Mouse (Mus musculus) right cerebral cortex, postnatal 4 days (tissue): ENCODE measurements around the gene Serpinb9e.
"Not testable (repeated sequence)": the region's sequence is repeated elsewhere in the genome, so short reads cannot be mapped to it uniquely, and the experiment has no call there.

Experiments used
- DNase-seq: peaks from one replicate; pipeline ENCODE4 v3.0.0-alpha.2; 2022

The Serpinb9e gene

DNA sequence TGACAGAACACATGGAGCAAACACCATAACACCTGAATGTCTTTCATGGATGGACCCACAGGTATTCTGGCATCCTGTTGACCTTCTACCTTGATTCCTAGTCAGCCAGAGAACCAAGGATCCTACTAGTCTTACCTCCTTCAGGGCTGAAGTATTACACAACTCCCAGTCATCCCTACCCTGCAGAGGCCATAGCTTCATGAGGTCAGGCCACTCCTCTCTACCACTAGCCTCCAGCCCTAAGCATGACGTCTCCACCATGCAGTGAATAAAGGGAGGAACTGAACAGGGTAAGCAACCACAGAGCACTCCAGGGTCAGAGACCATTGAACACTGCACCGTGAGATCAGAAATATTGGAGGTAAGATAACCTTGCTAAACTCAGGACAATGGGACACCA lies at the start of gene Serpinb9e:
Gene Serpinb9e (plus strand): TSS at position 301 of the 400 bp plus-strand sequence.
- not testable (repeated sequence) for DNase-seq

DNA sequence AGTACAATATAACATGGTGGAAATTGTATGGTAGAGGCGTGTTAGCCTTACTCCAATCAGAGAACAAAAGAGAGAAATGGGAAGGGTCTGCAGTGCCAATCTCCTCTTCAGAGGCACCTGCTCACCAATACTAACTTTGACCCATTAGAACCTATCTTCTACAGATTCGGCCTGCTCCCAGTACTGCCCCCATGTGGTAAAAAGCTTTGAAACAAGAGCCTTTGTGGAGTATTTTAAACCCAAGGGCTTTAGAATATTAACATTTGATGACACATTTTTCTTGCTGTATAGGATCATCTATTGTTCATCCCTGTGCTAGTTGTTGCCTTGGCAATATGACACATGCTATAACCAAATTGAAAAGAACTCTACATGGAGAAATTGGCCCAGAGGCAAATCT lies 49.7 kb upstream of the Serpinb9e start:
- no peak for DNase-seq

DNA sequence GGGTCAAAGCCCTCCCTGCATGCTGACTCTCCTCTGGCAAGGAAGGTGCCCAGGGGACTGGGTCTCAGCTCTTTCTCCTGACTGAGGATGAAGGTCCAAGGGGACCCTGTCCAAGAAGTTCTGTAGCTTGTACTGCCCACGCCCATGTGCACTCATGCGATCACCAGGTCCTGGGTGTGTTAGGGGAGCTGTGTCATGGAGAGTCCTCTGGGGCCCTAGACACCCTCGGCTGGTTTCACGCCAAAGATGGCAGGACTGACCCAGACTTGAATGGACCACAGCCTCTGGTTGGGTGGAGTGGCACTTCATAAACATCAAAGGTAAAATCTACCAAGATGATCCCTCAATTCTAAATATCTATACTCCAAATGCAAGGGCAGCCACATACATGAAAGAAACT lies 59.2 kb downstream of the Serpinb9e start:
- not testable (repeated sequence) for DNase-seq
